Mouse (Mus musculus): ENCODE measurements around the gene Fam129a.

- TF ChIP-seq CTCF (IDR thresholded peaks at IDR 0.05; ENCODE audit: borderline replicate concordance, control insufficient read depth, extremely low read depth, insufficient read depth, low read length, poor library complexity) (no peak), POLR2A (IDR thresholded peaks at IDR 0.05; ENCODE audit: control insufficient read depth, extremely low read depth, insufficient read depth, low read length, poor library complexity) (no peak)
These were observed 166.2 kb downstream of the Fam129a start for GRCm38 (mm10) chr1:151737146-151737545.

Data from thymus, adult 2 months (tissue).